Mouse (Mus musculus) adrenal gland, postnatal 25 days (tissue): ENCODE results near the gene Pcx. TPM values are rescaled to one million over a fixed set of nuclear protein-coding genes. Genes with fewer than 3 reads are reported as not detected.

ENCODE experiments used
- DNase-seq: peaks from one replicate; pipeline ENCODE4 v3.0.0; 2021; ENCODE audit warnings: mixed read lengths
- long read RNA-seq: library from polyadenylated mRNA; stranded (forward); transcript quantifications from one replicate; pipeline ENCODE4 v2.0.0, GENCODE M21; 2021
- total RNA-seq: library from RNA; stranded (reverse); gene quantifications from 2 replicates; pipeline ENCODE4 v1.2.3, GENCODE M21; 2021

Gene Pcx
- total RNA-seq: 488 and 620 TPM in 2 replicates
- long read RNA-seq, full-length matches to known transcripts: 473 of 993 reads
- long read RNA-seq, partial matches to known transcripts: 449 of 993 reads
- long read RNA-seq, other reads (novel, unspliced or antisense): 71 of 993 reads

GRCm38 (mm10) chr19:4509986-4510963 is at the start of gene Pcx:
Gene Pcx (plus strand): TSS chr19:4510472.
- DNase-seq: peak; percentile 97

- DNase-seq: no peak
Observed at GRCm38 (mm10) chr19:4461981-4462380, 48.3 kb upstream of the Pcx start.

GRCm38 (mm10) chr19:4464666-4465065 is 45.6 kb upstream of the Pcx start:
- DNase-seq: no peak

GRCm38 (mm10) chr19:4468363-4468762 is 41.9 kb upstream of the Pcx start:
- DNase-seq: peak; percentile 53

GRCm38 (mm10) chr19:4473549-4473948 is 36.7 kb upstream of the Pcx start:
- no peak for DNase-seq

GRCm38 (mm10) chr19:4474739-4475138 is 35.5 kb upstream of the Pcx start:
- DNase-seq: no peak

- DNase-seq: no peak
Observed at GRCm38 (mm10) chr19:4475224-4475925, 34.9 kb upstream of the Pcx start.

GRCm38 (mm10) chr19:4476601-4477257 is 33.5 kb upstream of the Pcx start:
- DNase-seq: peak; percentile 68

GRCm38 (mm10) chr19:4477345-4478189 is 32.7 kb upstream of the Pcx start, which contains the start of gene Syt12:
Gene Syt12 (minus strand): TSS chr19:4477447.
- DNase-seq: peak; percentile 79

GRCm38 (mm10) chr19:4478190-4478516 is 32.1 kb upstream of the Pcx start:
- DNase-seq: no peak

- DNase-seq: no peak
Observed at GRCm38 (mm10) chr19:4480041-4480440, 30.2 kb upstream of the Pcx start.

- no peak for DNase-seq
Observed at GRCm38 (mm10) chr19:4481326-4481725, 28.9 kb upstream of the Pcx start.

GRCm38 (mm10) chr19:4482111-4482859 is 28.0 kb upstream of the Pcx start:
- DNase-seq: no peak

- no peak for DNase-seq
Observed at GRCm38 (mm10) chr19:4485006-4485405, 25.3 kb upstream of the Pcx start.

GRCm38 (mm10) chr19:4487877-4488276 is 22.4 kb upstream of the Pcx start:
- no peak for DNase-seq

- DNase-seq: no peak
Observed at GRCm38 (mm10) chr19:4491080-4491695, 19.1 kb upstream of the Pcx start.

- DNase-seq: peak; percentile 77
Observed at GRCm38 (mm10) chr19:4492526-4493296, 17.6 kb upstream of the Pcx start.

- no peak for DNase-seq
Observed at GRCm38 (mm10) chr19:4494707-4495106, 15.6 kb upstream of the Pcx start.

GRCm38 (mm10) chr19:4495814-4496213 is 14.5 kb upstream of the Pcx start:
- no peak for DNase-seq
